Mouse (Mus musculus) retina, adult 2 months (tissue): Measurements from ENCODE around the gene Gm3376.
"Not testable (repeated sequence)": the region's sequence is repeated elsewhere in the genome, so short reads cannot be mapped to it uniquely, and the experiment has no call there.

ENCODE experiments used
- DNase-seq: peaks from one replicate; pipeline ENCODE4 v3.0.0-alpha.2; 2012; ENCODE audit warnings: low read depth, low spot score

Gene Gm3376

DNA sequence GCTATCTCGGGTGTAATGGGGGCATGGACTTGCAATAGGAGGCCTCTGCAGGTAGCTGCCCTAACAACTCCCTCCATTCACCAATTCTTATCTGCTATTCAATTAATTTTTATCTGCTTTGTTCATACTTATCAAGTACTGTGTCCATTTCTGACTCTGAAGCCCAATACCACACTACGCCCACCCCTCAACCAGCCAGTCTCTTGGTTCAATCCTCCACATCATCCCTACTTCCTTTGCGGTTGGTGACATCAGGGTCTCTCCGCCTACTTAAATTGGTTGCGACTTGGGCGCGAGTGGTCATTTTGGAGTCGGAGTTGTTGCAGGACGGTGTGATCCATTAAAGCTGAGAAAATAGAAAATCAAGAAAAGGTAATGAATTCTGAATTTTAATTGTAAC is at the start of gene Gm3376:
Gene Gm3376 (plus strand): TSS at position 301 of the 400 bp plus-strand sequence.
- not testable (repeated sequence) for DNase-seq
